Mouse (Mus musculus) forebrain, embryonic 12.5 days (tissue): Measurements from ENCODE around the gene Mpg. TPM values are rescaled to one million over a fixed set of nuclear protein-coding genes. Genes with fewer than 3 reads are reported as not detected.
A peak's percentile ranks its signal among the peaks of the same experiment; 100 is the strongest.

Experiments used
- ATAC-seq: fragments of 200-750 bp; cut with Nextera tagmentation; 2 replicates; pipeline ENCODE4 v1.8.0; 2017; ENCODE audit warnings: moderate TSS enrichment; ENCODE audit not compliant: low FRiP score
- H3K27ac ChIP-seq: fragments of 300-500 bp; sonication (generic); 2 replicates; pipeline ENCODE4 v1.5.1; 2016; ENCODE audit warnings: mild to moderate bottlenecking
- H3K27me3 ChIP-seq: fragments of 300-500 bp; sonication (generic); 2 replicates; pipeline ENCODE4 v1.6.1; 2016; ENCODE audit warnings: mild to moderate bottlenecking
- H3K36me3 ChIP-seq: fragments of 300-500 bp; sonication (generic); replicated peaks from 2 replicates; pipeline ENCODE4 v1.6.1; 2016; ENCODE audit warnings: mild to moderate bottlenecking
- H3K4me1 ChIP-seq: fragments of 300-500 bp; sonication (generic); 2 replicates; pipeline ENCODE4 v1.6.1; 2016
- H3K4me2 ChIP-seq: fragments of 300-500 bp; sonication (generic); 2 replicates; pipeline ENCODE4 v1.6.1; 2016; ENCODE audit warnings: mild to moderate bottlenecking, moderate library complexity
- H3K4me3 ChIP-seq: fragments of 300-500 bp; sonication (generic); replicated peaks from 2 replicates; pipeline ENCODE4 v1.5.1; 2016; ENCODE audit warnings: mild to moderate bottlenecking
- H3K9ac ChIP-seq: fragments of 300-500 bp; sonication (generic); 2 replicates; pipeline ENCODE4 v1.6.1; 2016; ENCODE audit warnings: mild to moderate bottlenecking
- H3K9me3 ChIP-seq: fragments of 300-500 bp; sonication (generic); 2 replicates; pipeline ENCODE4 v1.6.1; 2016
- WGBS: fragments of 180-500 bp; shearing (Covaris S2); methylation state at CpG from one replicate; pipeline ENCODE4 v1.1.7; 2016; 5-methylcytosine and 5-hydroxymethylcytosine counted together
- polyA plus RNA-seq: library from polyadenylated mRNA; unstranded; fragments of >200 nt; fragmentation: Nextera tagmentation; extraction: Ambion mirVana; gene quantifications from 2 replicates; pipeline ENCODE4 v1.2.1, GENCODE M21; 2016

Gene Mpg
- polyA plus RNA-seq, 1 experiment from 2014 or later = 29.3 TPM

DNA sequence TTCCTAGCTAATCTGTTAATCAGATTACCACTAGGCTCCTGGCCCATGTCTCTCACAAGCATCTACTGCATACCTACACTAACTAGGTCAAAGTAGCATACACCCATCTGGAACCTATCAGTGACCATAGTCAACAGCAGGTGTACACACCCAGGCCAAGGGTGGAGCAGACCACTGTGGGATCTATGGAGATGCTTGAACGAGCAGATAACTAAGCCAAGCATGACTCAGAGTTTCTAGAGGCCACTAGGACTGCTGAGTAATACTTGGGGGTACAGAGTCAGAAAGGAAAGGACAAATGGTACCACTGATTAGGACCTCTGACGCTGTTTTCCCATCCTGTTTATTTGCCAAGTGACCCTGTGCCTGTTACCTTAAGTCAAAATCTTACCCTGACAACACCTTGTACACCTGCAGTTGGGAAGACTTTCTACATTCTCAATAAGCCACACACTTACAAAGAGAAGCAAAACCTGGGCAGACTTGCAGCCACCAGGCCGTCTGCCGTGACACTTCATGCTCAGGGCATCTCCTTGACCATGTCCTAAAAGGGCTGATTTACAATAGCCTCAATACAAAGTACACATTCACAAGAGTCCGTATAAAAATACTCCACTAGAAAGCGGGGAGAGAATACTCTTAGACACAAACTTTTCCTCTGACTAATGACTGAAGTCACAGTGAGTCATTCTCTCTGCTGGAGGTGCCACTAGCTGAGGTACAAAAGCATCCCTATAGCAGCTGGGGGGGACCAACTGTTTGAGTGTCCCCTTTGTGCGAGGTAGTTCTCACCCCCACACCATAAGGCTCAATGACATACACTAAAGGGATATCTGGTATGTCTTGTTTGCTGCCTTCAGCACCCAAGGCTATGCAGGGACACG is 24.8 kb downstream of the Mpg start:
- Histone ChIP-seq H3K4me1 (no peaks in the 10 kb centered on the region), H3K4me3 (no peak overlapping the region), H3K27ac (no peak overlapping the region), H3K9ac (no peak overlapping the region), H3K9me3 (no peaks in the 10 kb centered on the region), H3K4me2 (no peak overlapping the region), H3K36me3 (peaks cover 73% of the 10 kb centered on the region), H3K27me3 (no peaks in the 10 kb centered on the region)
- WGBS = 87% methylated on average over 8 of the region's 8 CpGs
- ATAC-seq = no peak

DNA sequence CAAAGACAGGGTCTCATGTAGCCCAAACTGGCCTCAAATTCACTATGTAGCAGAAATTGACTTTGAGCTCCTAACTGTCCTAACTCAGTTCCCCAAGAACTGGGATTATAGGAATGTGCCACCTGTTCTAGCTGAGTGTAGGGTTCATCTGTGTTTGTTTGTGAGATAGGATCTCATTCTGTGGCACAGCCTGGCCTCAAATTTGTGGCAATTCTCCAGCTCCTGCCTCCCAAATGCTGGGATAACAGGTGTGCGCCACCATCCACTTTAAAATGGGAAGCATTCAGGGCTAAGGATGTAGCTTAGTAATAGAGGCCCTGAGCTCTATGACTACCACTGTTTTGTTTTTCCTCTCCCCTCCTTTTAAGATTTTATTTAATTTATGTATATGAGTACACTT is 26.8 kb downstream of the Mpg start:
- H3K9ac ChIP-seq = no peak overlapping the region
- no peak for ATAC-seq
- 96% methylated on average over 1 of the region's 1 CpGs for WGBS
- H3K9me3 ChIP-seq = no peaks in the 10 kb centered on the region
- no peak overlapping the region for H3K27ac ChIP-seq
- no peak overlapping the region for H3K4me3 ChIP-seq
- H3K4me2 ChIP-seq = no peak overlapping the region
- peaks cover 55% of the 10 kb centered on the region for H3K36me3 ChIP-seq
- no peaks in the 10 kb centered on the region for H3K27me3 ChIP-seq
- no peaks in the 10 kb centered on the region for H3K4me1 ChIP-seq

GRCm38 (mm10) chr11:32256146-32256545 is 29.8 kb downstream of the Mpg start:
- Histone ChIP-seq H3K27me3 (no peaks in the 10 kb centered on the region), H3K36me3 (peaks cover 43% of the 10 kb centered on the region)
- WGBS = 89% methylated on average over 1 of the region's 1 CpGs

GRCm38 (mm10) chr11:32256566-32256965 is 30.3 kb downstream of the Mpg start:
- H3K27ac ChIP-seq = 0 out of 2 replicates have a peak overlapping the region, but pooled peaks have one; percentile 4

More at GRCm38 (mm10) chr11:32256146-32256545, 29.8 kb downstream of the Mpg start:
- Histone ChIP-seq H3K27ac (no peak overlapping the region), H3K9ac (no peak overlapping the region), H3K4me2 (no peak overlapping the region), H3K4me1 (no peaks in the 10 kb centered on the region), H3K9me3 (no peaks in the 10 kb centered on the region), H3K4me3 (no peak overlapping the region)
- no peak for ATAC-seq

DNA sequence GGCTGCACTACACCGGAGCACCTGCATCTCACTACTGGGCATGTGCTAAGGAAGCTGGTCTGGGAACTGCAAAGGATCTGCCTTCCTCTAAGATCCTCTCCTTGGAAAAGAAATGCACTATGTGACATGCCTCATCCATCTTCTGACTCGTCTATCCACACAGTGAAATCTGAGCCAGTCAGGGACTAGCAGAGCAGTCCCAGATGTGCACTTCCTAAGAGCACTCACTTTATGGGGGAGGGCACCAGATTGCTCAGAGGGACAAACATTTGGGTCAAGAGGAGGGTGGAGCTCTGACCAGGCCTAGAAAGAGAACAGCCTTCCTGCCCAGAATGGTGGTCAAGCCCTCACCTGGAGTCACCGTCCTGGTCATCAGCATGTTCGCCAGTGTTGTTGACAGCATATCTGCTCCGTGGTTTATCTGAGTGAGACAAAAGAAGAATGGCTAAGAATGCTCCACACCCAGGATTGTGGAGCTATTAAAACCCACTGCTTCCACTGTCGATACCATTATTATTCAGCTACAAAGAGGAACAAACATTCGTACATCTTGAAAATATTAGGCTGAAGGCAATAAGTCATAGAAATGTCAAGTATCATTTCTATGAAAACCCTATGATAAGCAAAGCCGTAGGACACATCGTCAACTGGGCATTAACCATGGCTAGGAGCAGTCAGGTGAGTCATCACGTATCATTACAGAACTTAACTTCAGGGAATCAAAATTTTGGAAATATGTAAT is 36.5 kb downstream of the Mpg start:
- Histone ChIP-seq H3K27me3 (no peaks in the 10 kb centered on the region), H3K4me1 (peaks cover 9% of the 10 kb centered on the region), H3K9me3 (no peaks in the 10 kb centered on the region), H3K4me3 (no peak overlapping the region), H3K36me3 (peaks cover 19% of the 10 kb centered on the region), H3K27ac (no peak overlapping the region), H3K9ac (no peak overlapping the region), H3K4me2 (no peak overlapping the region)
- 89% methylated on average over 10 of the region's 10 CpGs for WGBS
- no peak for ATAC-seq

More at GRCm38 (mm10) chr11:32256566-32256965, 30.3 kb downstream of the Mpg start:
- 85% methylated on average over 3 of the region's 3 CpGs for WGBS
- H3K9ac ChIP-seq = no peak overlapping the region
- H3K9me3 ChIP-seq = no peaks in the 10 kb centered on the region
- H3K4me2 ChIP-seq = no peak overlapping the region
- H3K4me1 ChIP-seq = no peaks in the 10 kb centered on the region
- peaks cover 40% of the 10 kb centered on the region for H3K36me3 ChIP-seq
- H3K4me3 ChIP-seq = no peak overlapping the region
- no peaks in the 10 kb centered on the region for H3K27me3 ChIP-seq
- ATAC-seq = no peak

DNA sequence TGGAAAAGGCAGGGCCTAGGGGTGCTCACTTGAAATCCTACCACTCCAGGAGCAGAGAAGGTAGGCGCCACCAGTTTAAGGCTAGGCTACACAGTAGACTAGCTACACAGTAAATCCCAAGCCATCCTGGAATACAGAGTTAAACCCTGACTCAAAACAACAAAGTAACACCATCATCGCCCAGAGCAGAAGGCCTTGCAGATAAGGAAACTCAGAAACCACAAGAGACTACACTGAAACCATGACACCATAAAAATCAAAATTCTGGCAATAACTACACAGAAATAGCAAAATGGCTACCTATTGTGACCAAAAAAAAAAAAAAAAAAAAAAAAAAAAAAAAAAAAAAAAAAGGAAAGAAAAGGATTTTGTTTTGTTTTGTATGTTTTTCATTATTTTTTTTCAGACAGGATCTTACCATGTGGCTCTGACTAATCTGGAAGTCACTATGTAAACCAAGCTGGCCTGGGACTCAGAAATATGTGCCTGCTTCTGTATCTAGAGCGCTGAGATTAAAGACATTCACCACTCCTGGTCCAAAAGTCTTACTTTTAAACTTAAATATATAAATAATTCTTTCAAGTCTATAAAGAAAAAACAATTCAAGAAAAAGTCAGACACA is 38.9 kb downstream of the Mpg start:
- peaks cover 14% of the 10 kb centered on the region for H3K27me3 ChIP-seq
- H3K27ac ChIP-seq = no peak overlapping the region
- no peak overlapping the region for H3K4me2 ChIP-seq
- H3K9ac ChIP-seq = no peak overlapping the region
- peaks cover 14% of the 10 kb centered on the region for H3K4me1 ChIP-seq
- peaks cover 18% of the 10 kb centered on the region for H3K36me3 ChIP-seq
- ATAC-seq = no peak
- no peaks in the 10 kb centered on the region for H3K9me3 ChIP-seq
- WGBS = 97% methylated on average over 3 of the region's 3 CpGs
- no peak overlapping the region for H3K4me3 ChIP-seq

DNA sequence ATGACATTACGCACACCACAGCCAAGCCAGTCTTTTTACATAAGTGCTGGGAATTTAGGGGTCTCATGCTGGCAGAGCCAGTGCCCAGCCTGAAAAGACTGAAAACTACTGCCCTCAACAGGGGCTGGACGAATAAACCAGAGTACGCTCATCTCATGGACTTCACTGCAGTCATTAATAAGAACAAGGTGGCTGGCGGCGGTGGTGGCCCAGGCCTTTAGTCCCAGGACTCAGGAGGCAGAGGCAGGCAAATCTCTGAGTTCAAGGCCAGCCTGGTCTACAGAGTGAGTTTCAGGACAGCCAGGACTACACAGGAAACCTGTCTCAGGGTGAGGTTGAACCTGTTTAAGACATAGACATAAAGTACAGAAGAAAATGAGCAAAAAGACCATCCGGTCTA is 39.9 kb downstream of the Mpg start:
- Histone ChIP-seq H3K9ac (no peak overlapping the region), H3K4me3 (no peak overlapping the region), H3K4me1 (peaks cover 14% of the 10 kb centered on the region), H3K27me3 (peaks cover 14% of the 10 kb centered on the region), H3K27ac (no peak overlapping the region), H3K9me3 (no peaks in the 10 kb centered on the region), H3K36me3 (peaks cover 8% of the 10 kb centered on the region), H3K4me2 (no peak overlapping the region)
- no peak for ATAC-seq
- WGBS = 90% methylated on average over 6 of the region's 6 CpGs

DNA sequence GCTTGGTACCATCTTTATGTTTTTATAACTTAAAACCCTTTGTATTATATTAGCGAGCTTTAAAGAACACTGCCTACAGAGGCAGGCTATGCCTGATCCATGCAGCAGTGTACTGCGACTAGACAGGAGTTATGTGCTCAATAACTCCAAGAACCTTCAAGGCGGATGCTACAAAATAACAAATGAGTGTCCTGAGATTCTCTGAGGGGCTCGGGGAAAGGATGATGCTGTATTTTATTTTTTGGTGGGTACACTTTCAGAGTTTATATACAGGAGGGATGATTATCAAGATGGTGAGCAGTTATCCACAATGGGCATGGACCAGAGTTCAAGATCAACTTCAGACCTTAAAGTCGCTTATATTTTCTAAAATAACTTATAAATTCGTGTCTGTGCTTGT is 40.5 kb downstream of the Mpg start:
- H3K9ac ChIP-seq = peak overlapping the region; percentile 93
- no peaks in the 10 kb centered on the region for H3K9me3 ChIP-seq
- 34% methylated on average over 6 of the region's 6 CpGs for WGBS
- peaks cover 14% of the 10 kb centered on the region for H3K4me1 ChIP-seq
- H3K4me2 ChIP-seq = peak overlapping the region; percentile 60
- peaks cover 6% of the 10 kb centered on the region for H3K36me3 ChIP-seq
- H3K4me3 ChIP-seq = peak overlapping the region; percentile 82
- H3K27me3 ChIP-seq = peaks cover 19% of the 10 kb centered on the region
- peak overlapping the region; percentile 98 for H3K27ac ChIP-seq
- ATAC-seq = no peak

DNA sequence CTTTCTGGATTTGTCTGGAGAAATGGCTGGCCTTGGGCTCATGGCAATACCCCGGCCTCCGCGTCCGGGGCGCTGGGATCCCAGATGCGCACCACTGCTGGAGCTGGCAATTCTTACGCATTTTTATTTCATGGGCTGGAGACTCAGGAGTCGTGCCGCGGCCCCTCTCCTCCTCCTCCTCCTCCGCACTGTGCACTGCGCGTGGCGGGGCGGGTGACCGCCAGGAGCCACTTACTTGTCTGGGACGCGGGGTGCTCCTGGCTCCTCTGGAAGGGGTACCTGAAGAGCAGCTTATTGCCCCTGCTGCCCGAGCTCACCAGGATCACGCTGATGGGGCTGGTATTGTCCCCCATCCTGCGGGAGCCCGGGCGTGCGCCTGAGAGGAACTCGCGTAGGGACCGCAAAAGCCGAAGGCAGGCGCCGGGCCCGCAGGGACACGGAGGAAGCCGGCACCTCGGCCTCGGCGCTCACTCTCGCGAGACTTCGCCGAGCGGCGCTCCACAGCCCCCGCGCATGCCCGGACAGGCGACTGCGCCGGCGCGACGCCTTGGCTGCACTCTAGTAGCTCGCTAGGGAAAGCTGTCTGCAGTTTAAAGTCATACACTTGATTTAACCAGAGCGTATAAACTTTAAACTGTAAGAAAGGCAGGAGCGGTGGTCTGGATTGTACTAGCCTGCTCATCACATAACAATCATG is 41.0 kb downstream of the Mpg start, which contains the start of gene Nprl3:
TSS of gene Nprl3 (minus strand) at position 520 of the 697 bp plus-strand sequence.
- H3K27me3 ChIP-seq = peaks cover 19% of the 10 kb centered on the region

GRCm38 (mm10) chr11:32267964-32268363 is 41.7 kb downstream of the Mpg start:
- Histone ChIP-seq H3K27me3 (peaks cover 19% of the 10 kb centered on the region), H3K36me3 (no peaks in the 10 kb centered on the region), H3K4me2 (peak overlapping the region; percentile 60), H3K4me3 (peak overlapping the region; percentile 82), H3K27ac (peak overlapping the region; percentile 98), H3K9me3 (no peaks in the 10 kb centered on the region), H3K9ac (peak overlapping the region; percentile 93), H3K4me1 (peaks cover 14% of the 10 kb centered on the region)
- 22% methylated on average over 5 of the region's 5 CpGs for WGBS
- ATAC-seq = no peak; the same call in 1 of the 2 replicates

More for the DNA sequence above, 41.0 kb downstream of the Mpg start, which contains the start of gene Nprl3:
- no peaks in the 10 kb centered on the region for H3K9me3 ChIP-seq
- H3K27ac ChIP-seq = peak within 1 kb of the TSS; percentile 98
- H3K4me3 ChIP-seq = peak within 1 kb of the TSS; percentile 82
- 0 out of 2 replicates have a peak, but pooled peaks cover 2% of the 10 kb centered on the region for H3K36me3 ChIP-seq
- H3K9ac ChIP-seq = peak within 1 kb of the TSS; percentile 93
- WGBS = under 1% methylated on average over 54 of the region's 54 CpGs
- H3K4me2 ChIP-seq = peak within 1 kb of the TSS; percentile 60
- peak; percentile 100 for ATAC-seq
- H3K4me1 ChIP-seq = peaks cover 14% of the 10 kb centered on the region

- Histone ChIP-seq H3K4me3 (no peak overlapping the region), H3K27ac (no peak overlapping the region), H3K27me3 (peaks cover 19% of the 10 kb centered on the region), H3K4me1 (peaks cover 14% of the 10 kb centered on the region), H3K4me2 (no peak overlapping the region), H3K9me3 (no peaks in the 10 kb centered on the region), H3K36me3 (no peaks in the 10 kb centered on the region), H3K9ac (no peak overlapping the region)
- 78% methylated on average over 5 of the region's 5 CpGs for WGBS
- no peak for ATAC-seq
Measured at GRCm38 (mm10) chr11:32268952-32269351, 42.6 kb downstream of the Mpg start.
